Mouse (Mus musculus) brown adipose tissue, adult 24 weeks (tissue): Measurements from ENCODE around the gene Dqx1. TPM values are rescaled to one million over a fixed set of nuclear protein-coding genes. Genes with fewer than 3 reads are reported as not detected.
A peak's percentile ranks its signal among the peaks of the same experiment; 100 is the strongest.

ENCODE experiments used
- H3K27ac ChIP-seq: fragments of 200-500 bp; replicated peaks from 2 replicates; pipeline ENCODE4 v1.5.1; 2012; ENCODE audit warnings: low read depth, mild to moderate bottlenecking, low read length
- H3K4me1 ChIP-seq: fragments of 200-500 bp; 2 replicates; pipeline ENCODE4 v1.6.1; 2012; ENCODE audit warnings: low read length, mixed read lengths; ENCODE audit not compliant: control insufficient read depth, insufficient read depth, insufficient read length
- H3K4me3 ChIP-seq: fragments of 200-500 bp; 2 replicates; pipeline ENCODE4 v1.5.1; 2012; ENCODE audit warnings: low read depth, mild to moderate bottlenecking, low read length, moderate library complexity; ENCODE audit not compliant: insufficient read depth
- polyA plus RNA-seq: library from polyadenylated mRNA; stranded (reverse); fragments of >200 nt; gene quantifications from 2 replicates; pipeline ENCODE4 v1.2.4, GENCODE M21; 2012; ENCODE audit not compliant: missing spikeins, insufficient read depth, insufficient read length

Dqx1 gene
- polyA plus RNA-seq, 1 experiment, result not detected

- peaks cover 6% of the 10 kb centered on the region for H3K4me1 ChIP-seq
- peak overlapping the region; percentile 76 for H3K4me3 ChIP-seq
- H3K27ac ChIP-seq, result peak overlapping the region; percentile 42
Measured at GRCm38 (mm10) chr6:83101688-83102556, 44.3 kb downstream of the Dqx1 start.

- H3K4me3 ChIP-seq, result 0 out of 2 replicates have a peak overlapping the region, but pooled peaks have one; percentile 76
- no peak overlapping the region for H3K27ac ChIP-seq
- peaks cover 10% of the 10 kb centered on the region for H3K4me1 ChIP-seq
Measured at GRCm38 (mm10) chr6:83103130-83103650, 45.5 kb downstream of the Dqx1 start.

GRCm38 (mm10) chr6:83104158-83104557, 46.5 kb downstream of the Dqx1 start:
- H3K4me3 ChIP-seq, result no peak overlapping the region
- H3K27ac ChIP-seq, result no peak overlapping the region
- H3K4me1 ChIP-seq, result peaks cover 10% of the 10 kb centered on the region

- peak overlapping the region; percentile 89 for H3K4me3 ChIP-seq
- peaks cover 4% of the 10 kb centered on the region for H3K4me1 ChIP-seq
- H3K27ac ChIP-seq, result no peak overlapping the region
Measured at GRCm38 (mm10) chr6:83107566-83108400, 50.1 kb downstream of the Dqx1 start.

GRCm38 (mm10) chr6:83108762-83109668, 51.4 kb downstream of the Dqx1 start, which contains the start of gene Mrpl53:
Gene Mrpl53 (plus strand): TSS chr6:83109040.
- Histone ChIP-seq H3K4me1 (peaks cover 4% of the 10 kb centered on the region; the same call in 1 of the 2 replicates), H3K27ac (peak within 1 kb of the TSS; percentile 92), H3K4me3 (peak within 1 kb of the TSS; percentile 89)

GRCm38 (mm10) chr6:83111510-83112136, 54.0 kb downstream of the Dqx1 start:
- H3K4me1 ChIP-seq, result peaks cover 7% of the 10 kb centered on the region; the same call in 1 of the 2 replicates
- H3K4me3 ChIP-seq, result no peak overlapping the region
- no peak overlapping the region for H3K27ac ChIP-seq

- Histone ChIP-seq H3K4me3 (peak within 1 kb of the TSS; percentile 89), H3K4me1 (peaks cover 8% of the 10 kb centered on the region; the same call in 1 of the 2 replicates), H3K27ac (peak within 1 kb of the TSS; percentile 94)
Measured at GRCm38 (mm10) chr6:83115011-83115671, 57.5 kb downstream of the Dqx1 start, which contains the start of gene Mogs. Gene Mogs (plus strand): TSS chr6:83115496.

- Histone ChIP-seq H3K4me3 (peak overlapping the region; percentile 89), H3K27ac (no peak overlapping the region), H3K4me1 (peaks cover 8% of the 10 kb centered on the region; the same call in 1 of the 2 replicates)
Measured at GRCm38 (mm10) chr6:83115682-83116372, 58.2 kb downstream of the Dqx1 start.

- Histone ChIP-seq H3K4me3 (peak overlapping the region; percentile 89), H3K4me1 (peaks cover 8% of the 10 kb centered on the region; the same call in 1 of the 2 replicates), H3K27ac (no peak overlapping the region)
Measured at GRCm38 (mm10) chr6:83116373-83117164, 58.9 kb downstream of the Dqx1 start.

Other genes with a start within 250 kb of the Dqx1 start
- gene Sema4f, start 118.1 kb upstream of the Dqx1 start, polyA plus RNA-seq, result not detected in 2 replicates
- not detected in 2 replicates for gene M1ap, start 110.9 kb upstream of the Dqx1 start, polyA plus RNA-seq
- gene Dok1, start 24.4 kb upstream of the Dqx1 start, polyA plus RNA-seq, result 1.3 and 1.5 TPM in 2 replicates
- 0.63 and 1.6 TPM in 2 replicates for gene Loxl3, start 23.7 kb upstream of the Dqx1 start, polyA plus RNA-seq
- gene Aup1, start 3.3 kb upstream of the Dqx1 start, polyA plus RNA-seq, result 78.0 and 97.2 TPM in 2 replicates
- gene Htra2, start 2.6 kb upstream of the Dqx1 start, polyA plus RNA-seq, result 42.8 and 48.9 TPM in 2 replicates
- not detected in 2 replicates for gene Tlx2, start 12.4 kb downstream of the Dqx1 start, polyA plus RNA-seq
- gene Pcgf1, start 20.0 kb downstream of the Dqx1 start, polyA plus RNA-seq, result 16.5 and 22.5 TPM in 2 replicates
- gene Lbx2, start 28.5 kb downstream of the Dqx1 start, polyA plus RNA-seq, result not detected in 2 replicates
- not detected in 2 replicates for gene Ccdc142, start 43.8 kb downstream of the Dqx1 start, polyA plus RNA-seq
- not detected in 2 replicates for gene Gm42688, start 43.8 kb downstream of the Dqx1 start, polyA plus RNA-seq
- gene Mrpl53, start 51.2 kb downstream of the Dqx1 start, polyA plus RNA-seq, result 172 and 202 TPM in 2 replicates
- 6.0 and 6.2 TPM in 2 replicates for gene Mogs, start 57.7 kb downstream of the Dqx1 start, polyA plus RNA-seq
- 62.1 and 70.3 TPM in 2 replicates for gene Wbp1, start 63.7 kb downstream of the Dqx1 start, polyA plus RNA-seq
- gene Ino80b, start 67.6 kb downstream of the Dqx1 start, polyA plus RNA-seq, result 8.7 and 13.1 TPM in 2 replicates
- gene Rtkn, start 77.6 kb downstream of the Dqx1 start, polyA plus RNA-seq, result 4.5 and 7.1 TPM in 2 replicates
- gene Wdr54, start 98.6 kb downstream of the Dqx1 start, polyA plus RNA-seq, result not detected in 2 replicates
- gene 1700003E16Rik, start 98.6 kb downstream of the Dqx1 start, polyA plus RNA-seq, result not detected in 2 replicates
- gene Dctn1, start 108.1 kb downstream of the Dqx1 start, polyA plus RNA-seq, result 31.0 and 31.2 TPM in 2 replicates
- not detected in 2 replicates for gene Slc4a5, start 162.0 kb downstream of the Dqx1 start, polyA plus RNA-seq